Mouse (Mus musculus) neural tube, embryonic 14.5 days (tissue): ENCODE measurements around the gene Hist1h4b. TPM values are rescaled to one million over a fixed set of nuclear protein-coding genes. Genes with fewer than 3 reads are reported as not detected.
A peak's percentile ranks its signal among the peaks of the same experiment; 100 is the strongest.
"Not testable (repeated sequence)": the region's sequence is repeated elsewhere in the genome, so short reads cannot be mapped to it uniquely, and the experiment has no call there.

Source experiments
- ATAC-seq: fragments of 200-750 bp; cut with Nextera tagmentation; 2 replicates; pipeline ENCODE4 v1.8.0; 2017; ENCODE audit warnings: low read depth, mild to moderate bottlenecking, moderate TSS enrichment, moderate library complexity
- H3K27ac ChIP-seq: fragments of 300-500 bp; sonication (generic); 2 replicates; pipeline ENCODE4 v1.5.1; 2014; ENCODE audit warnings: low read depth, mild to moderate bottlenecking, control low read depth, low read length, moderate library complexity, mixed read lengths
- H3K27me3 ChIP-seq: fragments of 300-500 bp; sonication (generic); 2 replicates; pipeline ENCODE4 v1.6.1; 2014; ENCODE audit warnings: low read length; ENCODE audit not compliant: control insufficient read depth, insufficient read depth
- H3K36me3 ChIP-seq: fragments of 300-500 bp; sonication (generic); 2 replicates; pipeline ENCODE4 v1.6.1; 2014; ENCODE audit warnings: low read length, mixed read lengths; ENCODE audit not compliant: control insufficient read depth, insufficient read depth
- H3K4me1 ChIP-seq: fragments of 300-500 bp; sonication (generic); 2 replicates; pipeline ENCODE4 v1.6.1; 2014; ENCODE audit warnings: low read length; ENCODE audit not compliant: control insufficient read depth, insufficient read depth
- H3K4me2 ChIP-seq: fragments of 300-500 bp; sonication (generic); 2 replicates; pipeline ENCODE4 v1.6.1; 2014; ENCODE audit warnings: mild to moderate bottlenecking, low read depth, low read length, control low read depth
- H3K4me3 ChIP-seq: fragments of 300-500 bp; sonication (generic); 2 replicates; pipeline ENCODE4 v1.5.1; 2014; ENCODE audit warnings: low read depth, low read length, control low read depth, mixed read lengths
- H3K9ac ChIP-seq: fragments of 300-500 bp; sonication (generic); replicated peaks from 2 replicates; pipeline ENCODE4 v1.6.1; 2014; ENCODE audit warnings: low read depth, mild to moderate bottlenecking, control low read depth, low read length, mixed read lengths
- H3K9me3 ChIP-seq: fragments of 300-500 bp; sonication (generic); 2 replicates; pipeline ENCODE4 v1.6.1; 2016; ENCODE audit warnings: low read length; ENCODE audit not compliant: control insufficient read depth
- WGBS: fragments of 180-500 bp; shearing (Covaris S2); extraction: QIAGEN DNeasy Blood & Tissue Kit; methylation state at CpG from one replicate; pipeline ENCODE4 v1.1.7; 2014; 5-methylcytosine and 5-hydroxymethylcytosine counted together
- polyA plus RNA-seq: library from polyadenylated mRNA; unstranded; fragments of >200 nt; fragmentation: Nextera tagmentation; extraction: Ambion mirVana; gene quantifications from 2 replicates; pipeline ENCODE4 v1.2.1, GENCODE M21; 2014

Gene Hist1h4b
- polyA plus RNA-seq, 1 experiment from 2014 or later: 1.8 TPM

- Histone ChIP-seq H3K27me3 (no peaks in the 10 kb centered on the region), H3K36me3 (no peaks in the 10 kb centered on the region), H3K9me3 (no peaks in the 10 kb centered on the region), H3K4me1 (peaks cover 7% of the 10 kb centered on the region), H3K9ac (no peak overlapping the region), H3K27ac (no peak overlapping the region), H3K4me3 (no peak overlapping the region), H3K4me2 (peak overlapping the region; percentile 59; the same call in 1 of the 2 replicates)
- ATAC-seq: no peak
- 67% methylated on average over 1 of the region's 1 CpGs for WGBS
Measured at GRCm38 (mm10) chr13:23759916-23760239, 3.1 kb downstream of the Hist1h4b start.

GRCm38 (mm10) chr13:23760240-23760971 is 3.6 kb downstream of the Hist1h4b start:
- peak; percentile 12; the same call in 1 of the 2 replicates for ATAC-seq
- WGBS: 2% methylated on average over 16 of the region's 27 CpGs

GRCm38 (mm10) chr13:23760972-23761864 is 4.4 kb downstream of the Hist1h4b start, which contains the start of gene Hist1h4a:
TSS of gene Hist1h4a (minus strand) at chr13:23761230.
- no peaks in the 10 kb centered on the region for H3K27me3 ChIP-seq
- under 1% methylated on average over 67 of the region's 72 CpGs for WGBS
- H3K4me2 ChIP-seq: peak within 1 kb of the TSS; percentile 59
- peak; percentile 82 for ATAC-seq
- H3K4me3 ChIP-seq: peak within 1 kb of the TSS; percentile 38
- peaks cover 7% of the 10 kb centered on the region for H3K4me1 ChIP-seq
- H3K9me3 ChIP-seq: no peaks in the 10 kb centered on the region
- H3K27ac ChIP-seq: peak within 1 kb of the TSS; percentile 79
- peak within 1 kb of the TSS; percentile 50 for H3K9ac ChIP-seq
- H3K36me3 ChIP-seq: no peaks in the 10 kb centered on the region

More at GRCm38 (mm10) chr13:23760240-23760971, 3.6 kb downstream of the Hist1h4b start:
- peak overlapping the region; percentile 79 for H3K27ac ChIP-seq
- H3K27me3 ChIP-seq: no peaks in the 10 kb centered on the region
- peak overlapping the region; percentile 59 for H3K4me2 ChIP-seq
- H3K4me3 ChIP-seq: peak overlapping the region; percentile 38
- no peaks in the 10 kb centered on the region for H3K36me3 ChIP-seq
- H3K9me3 ChIP-seq: no peaks in the 10 kb centered on the region
- peak overlapping the region; percentile 50 for H3K9ac ChIP-seq
- peaks cover 7% of the 10 kb centered on the region for H3K4me1 ChIP-seq

GRCm38 (mm10) chr13:23761871-23762821 is 5.3 kb downstream of the Hist1h4b start, which contains the start of gene Hist1h3a:
TSS of gene Hist1h3a (minus strand) at chr13:23762386.
- peak; percentile 60 for ATAC-seq
- not testable (repeated sequence) for H3K4me1 ChIP-seq, H3K27me3 ChIP-seq, H3K9me3 ChIP-seq, H3K36me3 ChIP-seq, H3K9ac ChIP-seq
- WGBS: under 1% methylated on average over 27 of the region's 52 CpGs
- Histone ChIP-seq H3K4me3 (peak within 1 kb of the TSS; percentile 45), H3K4me2 (peak within 1 kb of the TSS; percentile 59), H3K27ac (peak within 1 kb of the TSS; percentile 79)

GRCm38 (mm10) chr13:23763242-23763585 is 6.4 kb downstream of the Hist1h4b start:
- no peaks in the 10 kb centered on the region for H3K27me3 ChIP-seq
- no peak for ATAC-seq
- under 1% methylated on average over 10 of the region's 10 CpGs for WGBS
- peak overlapping the region; percentile 51; the same call in 1 of the 2 replicates for H3K9ac ChIP-seq
- H3K4me1 ChIP-seq: peaks cover 7% of the 10 kb centered on the region
- H3K4me2 ChIP-seq: peak overlapping the region; percentile 59
- H3K27ac ChIP-seq: peak overlapping the region; percentile 6; the same call in 1 of the 2 replicates
- H3K9me3 ChIP-seq: no peaks in the 10 kb centered on the region
- H3K4me3 ChIP-seq: peak overlapping the region; percentile 45
- H3K36me3 ChIP-seq: no peaks in the 10 kb centered on the region

GRCm38 (mm10) chr13:23763586-23764323 is 6.9 kb downstream of the Hist1h4b start, which contains the start of gene Hist1h1a:
TSS of gene Hist1h1a (plus strand) at chr13:23763666.
- H3K4me2 ChIP-seq: peak within 1 kb of the TSS; percentile 59
- peak; percentile 78 for ATAC-seq
- H3K4me1 ChIP-seq: peaks cover 7% of the 10 kb centered on the region
- H3K27me3 ChIP-seq: no peaks in the 10 kb centered on the region
- no peaks in the 10 kb centered on the region for H3K36me3 ChIP-seq
- 3% methylated on average over 34 of the region's 34 CpGs for WGBS
- peak within 1 kb of the TSS; percentile 51 for H3K9ac ChIP-seq
- no peaks in the 10 kb centered on the region for H3K9me3 ChIP-seq
- H3K4me3 ChIP-seq: peak within 1 kb of the TSS; percentile 45
- H3K27ac ChIP-seq: peak within 1 kb of the TSS; percentile 63; the same call in 1 of the 2 replicates

- peaks cover 7% of the 10 kb centered on the region for H3K4me1 ChIP-seq
- no peaks in the 10 kb centered on the region for H3K36me3 ChIP-seq
- H3K9ac ChIP-seq: peak overlapping the region; percentile 51
- peak overlapping the region; percentile 59 for H3K4me2 ChIP-seq
- H3K27me3 ChIP-seq: no peaks in the 10 kb centered on the region
- WGBS: 37% methylated on average over 12 of the region's 12 CpGs
- no peaks in the 10 kb centered on the region for H3K9me3 ChIP-seq
- ATAC-seq: no peak
- no peak overlapping the region for H3K27ac ChIP-seq
- H3K4me3 ChIP-seq: peak overlapping the region; percentile 45
Measured at GRCm38 (mm10) chr13:23764324-23765171, 7.7 kb downstream of the Hist1h4b start.
